Mouse (Mus musculus) layer of hippocampus, postnatal 10 days (tissue): ENCODE measurements around the gene Fam83f. TPM values are rescaled to one million over a fixed set of nuclear protein-coding genes. Genes with fewer than 3 reads are reported as not detected.

Experiments
- DNase-seq, 2 experiments: peaks; one replicate each; pipeline ENCODE4 v3.0.0; 2021; ENCODE audit warnings: low spot score in 2 of 2
- total RNA-seq, 2 experiments: library from RNA; stranded (reverse); gene quantifications; 2 replicates each; pipeline ENCODE4 v1.2.3; 2021

Gene Fam83f
- total RNA-seq, 2 experiments from 2014 or later: 0.11 to 0.13 TPM

GRCm38 (mm10) chr15:80660963-80661362 lies 10.7 kb upstream of the Fam83f start:
- no peak for DNase-seq

- no peak for DNase-seq
Measured at GRCm38 (mm10) chr15:80664444-80664843, 7.2 kb upstream of the Fam83f start.

- no peak for DNase-seq
Measured at GRCm38 (mm10) chr15:80672810-80673209, 1.2 kb downstream of the Fam83f start.

GRCm38 (mm10) chr15:80673337-80674095 lies 1.9 kb downstream of the Fam83f start:
- no peak for DNase-seq

- no peak for DNase-seq
Measured at GRCm38 (mm10) chr15:80674700-80675099, 3.1 kb downstream of the Fam83f start.

GRCm38 (mm10) chr15:80679515-80680215 lies 8.0 kb downstream of the Fam83f start:
- DNase-seq: peak; percentile 57 to 69

- DNase-seq: no peak
Measured at GRCm38 (mm10) chr15:80680347-80681030, 8.8 kb downstream of the Fam83f start.

GRCm38 (mm10) chr15:80681466-80681881 lies 9.8 kb downstream of the Fam83f start:
- peak in 1 of 2 experiments; percentile 37 for DNase-seq

- no peak for DNase-seq
Measured at GRCm38 (mm10) chr15:80682343-80682742, 10.7 kb downstream of the Fam83f start.

- DNase-seq: no peak
Measured at GRCm38 (mm10) chr15:80683151-80683550, 11.5 kb downstream of the Fam83f start.

GRCm38 (mm10) chr15:80683990-80684389 lies 12.3 kb downstream of the Fam83f start:
- DNase-seq: no peak

- no peak for DNase-seq
Measured at GRCm38 (mm10) chr15:80684786-80685602, 13.3 kb downstream of the Fam83f start.

- DNase-seq: no peak
Measured at GRCm38 (mm10) chr15:80685603-80685895, 13.9 kb downstream of the Fam83f start.

- DNase-seq: no peak
Measured at GRCm38 (mm10) chr15:80688536-80688935, 16.9 kb downstream of the Fam83f start.

GRCm38 (mm10) chr15:80693492-80693891 lies 21.8 kb downstream of the Fam83f start:
- no peak for DNase-seq

- peak; percentile 82 to 87 for DNase-seq
Measured at GRCm38 (mm10) chr15:80694125-80694910, 22.7 kb downstream of the Fam83f start.

- no peak for DNase-seq
Measured at GRCm38 (mm10) chr15:80697564-80697963, 25.9 kb downstream of the Fam83f start.

GRCm38 (mm10) chr15:80701481-80702257 lies 30.0 kb downstream of the Fam83f start:
- DNase-seq: no peak

GRCm38 (mm10) chr15:80702910-80703309 lies 31.3 kb downstream of the Fam83f start:
- no peak for DNase-seq

- no peak for DNase-seq
Measured at GRCm38 (mm10) chr15:80703495-80703894, 31.8 kb downstream of the Fam83f start.
